Mouse (Mus musculus) kidney, postnatal 25 days (tissue): ENCODE data around the gene Kif14.
A peak's percentile ranks its signal among the peaks of the same experiment; 100 is the strongest.
"Not testable (repeated sequence)": the region's sequence is repeated elsewhere in the genome, so short reads cannot be mapped to it uniquely, and the experiment has no call there.

Experiments
- DNase-seq, 2 experiments: peaks; one replicate each; pipeline ENCODE4 v3.0.0; 2021; ENCODE audit warnings: mixed read lengths in 2 of 2

Gene Kif14

GRCm38 (mm10) chr1:136492232-136492631 lies 26.1 kb downstream of the Kif14 start:
- no peak for DNase-seq

DNA sequence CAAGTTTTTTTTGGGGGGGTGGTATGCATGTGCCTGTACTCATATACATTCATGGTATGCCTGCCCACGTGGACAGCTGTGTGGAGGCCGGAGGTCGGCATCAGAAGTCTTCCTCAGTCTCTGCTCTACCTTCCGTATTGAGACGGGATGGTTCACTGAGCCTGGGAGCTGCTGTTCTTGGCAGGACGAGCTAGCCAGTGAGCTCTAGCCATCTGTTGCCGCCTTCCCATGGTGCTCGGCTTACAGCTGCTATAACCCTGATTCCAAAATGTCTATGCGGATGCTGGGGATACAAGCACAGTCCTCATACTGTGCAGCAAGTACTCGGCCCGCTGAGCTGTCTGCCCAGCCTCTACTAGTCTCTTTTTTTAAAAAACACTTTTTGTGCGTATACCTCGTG lies 33.2 kb downstream of the Kif14 start:
- no peak for DNase-seq

- no peak for DNase-seq
Observed at GRCm38 (mm10) chr1:136502936-136503335, 36.8 kb downstream of the Kif14 start.

GRCm38 (mm10) chr1:136506255-136506654 lies 40.1 kb downstream of the Kif14 start:
- DNase-seq, result not testable (repeated sequence)

- DNase-seq, result no peak
Observed at GRCm38 (mm10) chr1:136512317-136512716, 46.2 kb downstream of the Kif14 start.

DNA sequence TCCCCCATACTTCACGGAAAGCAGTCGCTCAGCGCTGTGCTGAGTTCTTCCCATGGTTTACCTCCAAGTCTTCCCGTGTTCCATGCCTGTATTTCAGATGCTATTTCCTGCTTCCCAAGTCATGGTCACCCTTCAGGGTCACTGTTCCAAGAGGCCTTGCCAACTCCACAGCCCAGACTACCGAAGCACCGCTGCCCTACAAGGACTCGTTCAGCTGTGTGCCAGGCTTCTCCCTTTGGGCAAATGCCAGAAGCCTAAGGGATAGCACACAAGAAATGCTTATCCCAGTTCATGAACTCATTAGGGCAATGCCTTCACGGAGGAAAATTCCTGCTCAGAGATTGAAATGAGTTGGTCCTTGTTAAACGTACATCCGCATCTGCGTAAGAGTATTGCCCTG lies 47.0 kb downstream of the Kif14 start:
- DNase-seq, result no peak

DNA sequence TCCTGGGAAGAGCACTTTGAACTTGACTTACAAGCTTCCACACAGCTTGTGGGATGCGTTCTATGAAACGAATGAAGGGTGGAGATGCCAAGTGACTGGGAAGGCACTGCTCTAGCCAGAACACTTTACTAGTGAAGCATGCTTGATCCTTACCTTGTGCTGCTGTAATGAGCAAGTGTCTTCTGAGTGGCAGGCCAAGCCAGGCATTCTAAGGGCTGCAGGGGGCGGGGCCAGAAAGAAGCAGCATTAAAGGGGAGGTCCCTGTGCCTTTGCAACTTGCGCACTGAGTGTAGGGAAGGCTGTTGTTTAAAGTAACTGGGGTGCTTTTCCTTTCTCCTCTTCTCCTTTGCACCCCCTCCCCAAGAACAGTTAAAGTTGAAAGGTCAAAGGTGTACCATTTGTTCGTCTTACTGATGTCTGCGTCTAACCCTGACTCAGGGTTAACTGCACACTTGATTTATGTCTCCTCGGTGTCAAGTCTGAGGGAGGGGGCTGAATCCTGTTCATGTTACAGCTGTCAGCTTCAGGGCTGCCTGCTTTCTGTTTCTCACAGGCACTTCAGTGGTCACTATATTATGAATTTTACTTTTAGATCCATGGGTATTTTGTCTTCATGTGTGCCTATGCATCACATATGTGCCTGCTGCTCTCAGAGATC lies 52.7 kb downstream of the Kif14 start:
- no peak for DNase-seq

DNA sequence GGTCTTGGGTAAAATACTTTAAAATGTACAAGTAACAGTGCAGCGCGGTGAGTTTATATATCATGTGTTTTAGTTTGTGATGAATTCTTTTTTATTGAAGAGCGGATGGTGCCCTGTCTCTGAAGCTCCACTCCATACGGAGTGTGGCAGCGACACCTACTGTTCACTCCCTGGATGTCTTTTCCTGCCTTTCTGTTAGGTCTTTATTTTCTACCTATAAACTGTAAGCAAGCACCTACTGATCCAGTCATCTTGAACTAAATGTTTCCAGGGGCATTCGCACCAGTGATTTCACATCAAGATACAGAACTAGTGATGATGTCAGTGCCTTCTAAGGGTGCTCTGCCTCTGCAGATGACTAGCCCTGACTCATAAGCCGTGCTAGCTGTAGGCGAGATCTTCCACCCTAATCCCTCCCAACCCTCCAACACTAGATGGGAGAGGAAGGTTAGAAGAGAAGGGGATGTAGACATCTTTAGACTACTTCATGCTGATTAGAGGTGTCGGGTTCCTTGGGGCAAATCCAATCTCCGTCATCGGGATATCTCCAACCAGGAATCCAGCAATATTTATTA lies 55.3 kb downstream of the Kif14 start:
- peak in 1 of 2 experiments; percentile 58 for DNase-seq

GRCm38 (mm10) chr1:136524917-136525316 lies 58.8 kb downstream of the Kif14 start:
- DNase-seq, result peak; percentile 47 to 52

GRCm38 (mm10) chr1:136525818-136526217 lies 59.7 kb downstream of the Kif14 start:
- DNase-seq, result no peak

DNA sequence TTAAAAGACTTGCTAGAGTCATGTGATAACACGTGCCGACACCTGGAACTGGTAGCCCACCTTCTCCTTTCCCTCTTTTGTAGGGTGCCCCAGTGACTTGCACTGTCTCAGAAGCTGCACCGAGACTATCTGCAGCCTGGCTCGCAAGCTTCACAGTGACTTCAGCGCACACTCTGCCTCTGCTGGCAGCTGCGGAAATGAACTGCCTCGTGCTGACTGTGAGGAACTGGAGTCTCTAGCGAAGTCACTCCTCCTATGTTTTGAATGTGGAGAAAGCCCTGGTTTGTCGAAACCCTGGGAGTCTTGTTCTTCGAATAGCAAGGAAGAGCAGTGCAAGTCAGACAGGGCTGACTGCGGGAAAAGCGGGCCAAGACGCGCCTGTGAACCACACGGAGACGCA lies 61.0 kb downstream of the Kif14 start:
- DNase-seq, result no peak

GRCm38 (mm10) chr1:136532556-136532955 lies 66.4 kb downstream of the Kif14 start:
- DNase-seq, result no peak

DNA sequence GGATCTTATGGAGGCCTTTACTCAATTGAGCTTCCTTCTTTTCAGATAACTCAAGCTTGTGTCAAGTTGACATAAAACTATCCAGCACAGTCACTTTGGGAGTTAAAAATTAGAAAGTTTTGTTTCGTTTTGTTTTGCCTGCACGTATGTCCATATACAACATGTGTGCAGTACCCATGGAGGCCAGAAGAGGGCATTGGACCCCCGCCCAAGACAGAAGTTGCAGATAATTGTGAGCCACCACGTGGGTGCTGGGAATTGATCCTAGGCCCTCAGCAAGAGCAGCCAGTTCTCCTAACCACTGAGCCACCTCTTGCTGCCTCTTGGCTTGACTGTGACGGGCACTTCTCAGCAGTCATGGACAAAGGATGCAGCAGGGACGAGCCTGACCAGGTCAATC lies 70.8 kb downstream of the Kif14 start:
- no peak for DNase-seq

GRCm38 (mm10) chr1:136538247-136538646 lies 72.1 kb downstream of the Kif14 start:
- DNase-seq, result peak; percentile 23 to 65

DNA sequence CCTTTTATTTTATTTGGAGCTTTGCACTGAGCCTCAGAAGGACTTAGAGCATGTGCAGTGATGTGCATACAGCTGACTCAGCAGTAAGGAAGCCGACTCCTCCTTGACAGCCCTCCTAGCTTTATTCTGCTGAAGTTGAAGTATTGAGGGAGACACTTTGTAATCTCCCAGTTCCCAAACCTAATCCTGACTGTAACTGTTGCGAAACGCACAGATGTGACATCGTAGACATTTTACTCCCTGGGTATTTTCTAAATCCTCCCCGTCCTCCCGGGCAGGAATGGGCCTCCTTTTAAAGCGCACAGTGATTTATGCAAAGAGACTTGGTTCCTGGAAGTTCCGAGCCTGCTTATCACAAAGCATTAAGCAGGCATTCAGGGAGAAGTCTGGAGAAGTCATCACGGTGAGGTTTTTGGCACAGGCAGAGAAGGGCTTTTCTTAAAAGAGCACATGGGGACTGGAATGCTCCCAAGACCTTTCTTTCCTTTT lies 74.3 kb downstream of the Kif14 start:
- DNase-seq, result no peak

- DNase-seq, result no peak
Observed at GRCm38 (mm10) chr1:136541618-136542376, 75.7 kb downstream of the Kif14 start.

DNA sequence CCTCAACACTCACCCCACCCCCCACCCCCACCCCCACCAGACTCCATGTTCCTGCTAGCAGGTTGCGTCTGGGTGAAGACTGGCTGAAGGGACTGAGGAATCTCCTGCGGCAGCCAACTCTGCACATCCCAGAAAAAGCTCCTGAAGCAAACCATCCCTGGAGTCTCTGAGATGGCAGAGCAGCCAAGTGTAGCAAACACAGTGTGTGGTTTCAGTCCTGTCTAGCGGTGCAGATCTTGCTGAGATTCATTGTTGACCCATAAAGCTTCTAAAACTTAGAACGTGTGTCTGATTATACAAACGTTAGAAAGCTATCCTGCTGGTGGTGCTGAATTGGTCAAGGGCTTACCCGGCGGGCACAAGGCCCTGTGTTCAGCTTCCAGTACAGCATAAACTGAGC lies 77.8 kb downstream of the Kif14 start:
- DNase-seq, result no peak

DNA sequence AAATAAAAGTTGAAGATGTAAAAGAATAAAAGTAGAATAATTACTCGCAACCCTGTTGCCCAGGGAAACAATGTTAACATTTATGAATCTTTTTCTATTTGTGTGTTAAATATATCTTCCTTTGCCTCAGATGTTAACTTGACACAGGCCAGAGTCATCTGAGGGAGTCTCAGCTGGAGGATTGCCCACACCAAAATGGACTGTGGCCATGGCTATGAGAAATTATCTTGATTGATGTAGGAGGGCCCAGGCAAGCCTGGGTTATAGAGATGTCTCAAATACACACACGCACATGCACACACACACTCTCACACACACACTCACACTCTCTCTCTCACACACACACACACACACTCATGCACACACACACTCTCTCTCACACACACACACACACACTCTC lies 80.9 kb downstream of the Kif14 start:
- DNase-seq, result no peak

GRCm38 (mm10) chr1:136550285-136550684 lies 84.1 kb downstream of the Kif14 start:
- no peak for DNase-seq

DNA sequence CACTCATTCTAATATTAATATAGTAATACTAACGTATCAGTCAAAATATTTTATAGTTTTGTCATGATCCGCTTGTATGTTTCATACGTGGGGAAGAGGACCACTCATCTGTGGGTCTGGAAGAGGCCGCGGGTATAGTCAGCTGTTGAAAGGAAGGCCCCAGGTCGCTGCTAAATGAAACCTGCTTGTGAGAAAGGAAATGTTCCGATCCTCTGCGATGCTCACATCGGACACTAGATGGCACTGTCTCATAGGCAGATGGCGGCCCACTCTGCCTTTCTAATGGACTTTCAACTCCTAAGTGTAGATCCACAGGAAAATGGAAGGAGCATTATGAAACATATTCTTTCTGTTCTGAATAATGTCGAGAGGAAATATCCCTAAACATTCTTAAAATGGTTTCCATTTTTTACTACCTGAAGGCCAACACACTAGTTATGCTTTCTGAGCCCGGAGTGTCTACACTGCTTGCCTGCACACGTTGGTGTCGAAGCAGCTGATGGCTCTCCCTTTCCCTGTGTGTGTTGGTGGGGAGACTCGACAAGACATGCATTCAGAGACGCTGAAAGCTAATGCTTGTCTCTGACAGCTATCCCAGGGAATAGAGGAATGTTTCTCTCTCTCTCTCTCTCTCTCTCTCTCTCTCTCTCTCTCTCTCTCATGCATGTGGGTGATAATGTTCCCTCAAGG lies 84.9 kb downstream of the Kif14 start:
- peak; percentile 74 to 86 for DNase-seq

DNA sequence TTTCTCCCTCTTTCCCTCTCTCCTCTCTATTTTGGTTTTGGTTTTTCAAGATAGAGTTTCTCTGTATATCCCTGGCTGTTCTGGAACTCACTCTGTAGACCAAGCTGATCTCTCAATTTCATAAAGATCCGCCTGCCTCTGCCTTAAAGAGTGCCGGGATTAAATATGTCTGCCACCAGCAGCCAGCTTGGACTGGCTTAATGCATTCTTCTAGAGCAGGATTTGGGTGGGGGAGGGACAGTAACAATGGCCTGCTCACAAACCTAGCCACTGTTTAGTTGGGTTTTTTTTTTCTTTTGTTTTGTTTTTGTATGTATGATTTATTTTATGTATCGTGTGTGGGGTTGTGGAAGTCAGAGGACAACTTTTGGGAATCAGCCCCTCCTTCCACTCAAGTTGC lies 88.5 kb downstream of the Kif14 start:
- no peak for DNase-seq

GRCm38 (mm10) chr1:136555892-136556291 lies 89.7 kb downstream of the Kif14 start:
- peak in 1 of 2 experiments; percentile 20 for DNase-seq

DNA sequence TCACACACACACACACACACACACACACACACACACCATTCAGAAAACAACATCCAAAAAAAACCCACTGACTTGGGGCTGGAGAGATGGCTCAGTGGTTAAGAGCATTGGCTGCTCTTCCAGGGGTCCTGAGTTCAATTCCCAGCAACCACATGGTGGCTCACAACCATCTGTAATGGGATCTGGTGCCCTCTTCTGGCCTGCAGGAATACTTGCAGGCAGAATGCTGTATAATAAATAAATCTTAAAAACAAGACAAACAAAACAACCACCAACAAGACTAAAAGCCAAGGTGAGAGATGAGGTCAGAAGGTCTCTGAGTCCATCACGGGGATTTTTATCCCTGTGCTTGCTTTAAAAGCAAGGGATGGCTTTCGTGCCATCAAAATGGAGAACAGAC lies 90.5 kb downstream of the Kif14 start:
- DNase-seq, result not testable (repeated sequence)
